Mouse (Mus musculus) kidney, adult 2 months (tissue): ENCODE measurements around the gene Tpsg1. TPM values are rescaled to one million over a fixed set of nuclear protein-coding genes. Genes with fewer than 3 reads are reported as not detected.
A peak's percentile ranks its signal among the peaks of the same experiment; 100 is the strongest.

Experiments used
- DNase-seq: peaks from one replicate; pipeline ENCODE4 v3.0.0; 2021
- H3K27ac ChIP-seq: fragments of 200-500 bp; 2 replicates; pipeline ENCODE4 v1.5.1; 2012; ENCODE audit warnings: low read depth, low read length, control low read depth, inconsistent platforms; ENCODE audit not compliant: insufficient read depth
- H3K27me3 ChIP-seq: fragments of 200-500 bp; replicated peaks from 2 replicates; pipeline ENCODE4 v1.6.1; 2012; ENCODE audit warnings: mild to moderate bottlenecking, moderate library complexity, low read length, inconsistent platforms; ENCODE audit not compliant: control insufficient read depth, insufficient read depth
- H3K36me3 ChIP-seq: fragments of 200-500 bp; 2 replicates; pipeline ENCODE4 v1.6.1; 2012; ENCODE audit warnings: mild to moderate bottlenecking, moderate library complexity, low read length, inconsistent platforms; ENCODE audit not compliant: control insufficient read depth, insufficient read depth
- H3K4me1 ChIP-seq: fragments of 200-500 bp; 2 replicates; pipeline ENCODE4 v1.6.1; 2011; ENCODE audit warnings: low read length; ENCODE audit not compliant: control insufficient read depth, insufficient read depth
- H3K4me3 ChIP-seq: fragments of 200-500 bp; 2 replicates; pipeline ENCODE4 v1.5.1; 2011; ENCODE audit warnings: mild to moderate bottlenecking, low read depth, low read length, control low read depth; ENCODE audit not compliant: insufficient read depth
- CTCF ChIP-seq: fragments of 200-500 bp; conservative IDR thresholded peaks from 2 replicates; pipeline ENCODE4 v1.5.1; 2011; ENCODE audit warnings: low read depth, mild to moderate bottlenecking, control low read depth, low read length, moderate library complexity, mixed read lengths; ENCODE audit not compliant: insufficient read depth, insufficient read length
- POLR2A ChIP-seq: fragments of 200-500 bp; IDR thresholded peaks from one replicate; pipeline ENCODE4 v1.6.1; 2011; ENCODE audit warnings: low read depth, low read length, control low read depth
- WGBS: fragments of 180-500 bp; shearing (Covaris S2); methylation state at CpG from one replicate; pipeline ENCODE4 v1.1.7; 2018; 5-methylcytosine and 5-hydroxymethylcytosine counted together
- polyA plus RNA-seq: library from polyadenylated mRNA; depleted of rRNA; stranded (reverse); fragments of >200 nt; gene quantifications from 2 replicates; pipeline ENCODE4 v1.2.3, GENCODE M21; 2012

Gene Tpsg1
- polyA plus RNA-seq, 1 experiment, result not detected

GRCm38 (mm10) chr17:25406011-25406441 is 37.0 kb downstream of the Tpsg1 start:
- Histone ChIP-seq H3K27me3 (no peaks in the 10 kb centered on the region), H3K27ac (no peak overlapping the region), H3K4me3 (no peak overlapping the region), H3K36me3 (no peaks in the 10 kb centered on the region), H3K4me1 (0 out of 2 replicates have a peak, but pooled peaks cover 3% of the 10 kb centered on the region)
- WGBS, result 37% methylated on average over 6 of the region's 6 CpGs
- DNase-seq, result no peak
- TF ChIP-seq POLR2A, result no peak
- 0 out of 2 replicates have a peak, but pooled peaks have one; percentile 14 for TF ChIP-seq CTCF

- H3K36me3 ChIP-seq, result no peaks in the 10 kb centered on the region
- WGBS, result 81% methylated on average over 4 of the region's 4 CpGs
- 0 out of 2 replicates have a peak, but pooled peaks cover 3% of the 10 kb centered on the region for H3K4me1 ChIP-seq
- H3K4me3 ChIP-seq, result no peak overlapping the region
- DNase-seq, result no peak
- no peaks in the 10 kb centered on the region for H3K27me3 ChIP-seq
- no peak overlapping the region for H3K27ac ChIP-seq
- TF ChIP-seq CTCF (no peak), POLR2A (no peak)
These were observed 38.3 kb downstream of the Tpsg1 start for GRCm38 (mm10) chr17:25407352-25407751.

GRCm38 (mm10) chr17:25408302-25408999 is 39.4 kb downstream of the Tpsg1 start:
- H3K27me3 ChIP-seq, result no peaks in the 10 kb centered on the region
- DNase-seq, result no peak
- no peak overlapping the region for H3K4me3 ChIP-seq
- H3K4me1 ChIP-seq, result 0 out of 2 replicates have a peak, but pooled peaks cover 3% of the 10 kb centered on the region
- 83% methylated on average over 7 of the region's 7 CpGs for WGBS
- TF ChIP-seq POLR2A, result no peak
- H3K27ac ChIP-seq, result no peak overlapping the region
- H3K36me3 ChIP-seq, result no peaks in the 10 kb centered on the region

GRCm38 (mm10) chr17:25409621-25410020 is 40.5 kb downstream of the Tpsg1 start:
- Histone ChIP-seq H3K4me3 (no peak overlapping the region), H3K36me3 (no peaks in the 10 kb centered on the region), H3K4me1 (0 out of 2 replicates have a peak, but pooled peaks cover 7% of the 10 kb centered on the region), H3K27ac (no peak overlapping the region), H3K27me3 (no peaks in the 10 kb centered on the region)
- WGBS, result 71% methylated on average over 7 of the region's 7 CpGs
- DNase-seq, result no peak
- TF ChIP-seq CTCF, result no peak
- TF ChIP-seq POLR2A, result no peak

GRCm38 (mm10) chr17:25410180-25410579 is 41.1 kb downstream of the Tpsg1 start:
- 78% methylated on average over 6 of the region's 6 CpGs for WGBS
- H3K4me1 ChIP-seq, result 0 out of 2 replicates have a peak, but pooled peaks cover 7% of the 10 kb centered on the region
- H3K4me3 ChIP-seq, result no peak overlapping the region
- DNase-seq, result no peak
- H3K27me3 ChIP-seq, result no peaks in the 10 kb centered on the region
- TF ChIP-seq POLR2A (no peak), CTCF (no peak)
- H3K27ac ChIP-seq, result no peak overlapping the region
- H3K36me3 ChIP-seq, result no peaks in the 10 kb centered on the region

GRCm38 (mm10) chr17:25410786-25411185 is 41.7 kb downstream of the Tpsg1 start:
- H3K4me1 ChIP-seq, result 0 out of 2 replicates have a peak, but pooled peaks cover 3% of the 10 kb centered on the region
- DNase-seq, result no peak
- no peaks in the 10 kb centered on the region for H3K36me3 ChIP-seq
- H3K27ac ChIP-seq, result no peak overlapping the region
- no peaks in the 10 kb centered on the region for H3K27me3 ChIP-seq
- H3K4me3 ChIP-seq, result no peak overlapping the region
- TF ChIP-seq POLR2A (no peak), CTCF (no peak)
- WGBS, result 27% methylated on average over 7 of the region's 7 CpGs

GRCm38 (mm10) chr17:25411251-25411650 is 42.2 kb downstream of the Tpsg1 start:
- no peak overlapping the region for H3K4me3 ChIP-seq
- WGBS, result 32% methylated on average over 4 of the region's 4 CpGs
- 0 out of 2 replicates have a peak, but pooled peaks cover 3% of the 10 kb centered on the region for H3K4me1 ChIP-seq
- TF ChIP-seq CTCF, result no peak
- TF ChIP-seq POLR2A, result no peak
- no peaks in the 10 kb centered on the region for H3K36me3 ChIP-seq
- H3K27ac ChIP-seq, result no peak overlapping the region
- no peaks in the 10 kb centered on the region for H3K27me3 ChIP-seq
- DNase-seq, result no peak
